ENCODE assay signal across 8 mouse cellular contexts in genomic region chrX:20961477-20962378, GRCm38 (mm10). TPM values are rescaled to one million over a fixed set of nuclear protein-coding genes. Genes with fewer than 3 reads are reported as not detected.
A peak's percentile ranks its signal among the peaks of the same experiment; 100 is the strongest.
DNase-seq lines count a peak whose midpoint lies in the region; ATAC-seq and TF ChIP-seq lines count a peak whose summit lies in the region.

Uxt (minus strand) TSS chrX:20962017.

- peak; percentile 57 for TF ChIP-seq CTCF in liver, embryonic 14.5 days (IDR thresholded peaks at IDR 0.05; ENCODE audit: low read depth)
- TF ChIP-seq CTCF in stomach, postnatal 0 days (IDR thresholded peaks at IDR 0.05; ENCODE audit: low read depth): peak; percentile 56

- H3K36me3 ChIP-seq in heart, embryonic 14.5 days (ENCODE audit: control insufficient read depth, insufficient read depth, low read length): peaks cover 8% of the 10 kb centered on the region; the same call in 1 of the 2 replicates
- H3K36me3 ChIP-seq in liver, embryonic 14.5 days (replicated peaks; ENCODE audit: control insufficient read depth, insufficient read depth, low read depth): no peaks in the 10 kb centered on the region
- no peaks in the 10 kb centered on the region for H3K36me3 ChIP-seq in neural tube, embryonic 11.5 days (ENCODE audit: control insufficient read depth, insufficient read depth, low read length)
- H3K36me3 ChIP-seq in stomach, postnatal 0 days (ENCODE audit: control insufficient read depth, insufficient read depth, low read length): no peaks in the 10 kb centered on the region

- H3K9ac ChIP-seq in heart, embryonic 14.5 days (ENCODE audit: low read length): peak within 1 kb of the TSS; percentile 69
- peak within 1 kb of the TSS; percentile 68 for H3K9ac ChIP-seq in liver, embryonic 14.5 days (replicated peaks)
- H3K9ac ChIP-seq in neural tube, embryonic 11.5 days (ENCODE audit: low read length): peak within 1 kb of the TSS; percentile 39
- H3K9ac ChIP-seq in stomach, postnatal 0 days (ENCODE audit: low read length): peak within 1 kb of the TSS; percentile 54

- H3K27me3 ChIP-seq in heart, embryonic 14.5 days (ENCODE audit: control insufficient read depth, insufficient read depth, low read length): no peaks in the 10 kb centered on the region
- H3K27me3 ChIP-seq in liver, embryonic 14.5 days (ENCODE audit: control insufficient read depth, insufficient read depth, low read length): no peaks in the 10 kb centered on the region
- H3K27me3 ChIP-seq in neural tube, embryonic 11.5 days (ENCODE audit: control insufficient read depth, insufficient read depth, low read length): no peaks in the 10 kb centered on the region
- H3K27me3 ChIP-seq in stomach, postnatal 0 days (ENCODE audit: control insufficient read depth, insufficient read depth, low read length): no peaks in the 10 kb centered on the region

- no peaks in the 10 kb centered on the region for H3K4me1 ChIP-seq in brown adipose tissue, adult 24 weeks (ENCODE audit: control insufficient read depth, insufficient read depth, insufficient read length, low read length)
- H3K4me1 ChIP-seq in heart, embryonic 14.5 days (ENCODE audit: control insufficient read depth in 2 of 2, insufficient read depth in 2 of 2, low read length in 2 of 2): no peaks in the 10 kb centered on the region
- peaks cover 0 to 2% of the 10 kb centered on the region in 2 experiments; a peak in 2 of 4 replicates for H3K4me1 ChIP-seq in liver, embryonic 14.5 days (replicated peaks; ENCODE audit: control insufficient read depth in 2 of 2, insufficient read depth in 2 of 2, low read length in 1 of 2)
- H3K4me1 ChIP-seq in neural tube, embryonic 11.5 days (ENCODE audit: control insufficient read depth, insufficient read depth, low read length): no peaks in the 10 kb centered on the region
- H3K4me1 ChIP-seq in stomach, postnatal 0 days (replicated peaks; ENCODE audit: control insufficient read depth, insufficient read depth): no peaks in the 10 kb centered on the region

- peak within 1 kb of the TSS; percentile 65 for H3K4me2 ChIP-seq in heart, embryonic 14.5 days (ENCODE audit: low read length)
- peak within 1 kb of the TSS; percentile 71 for H3K4me2 ChIP-seq in liver, embryonic 14.5 days (ENCODE audit: low read depth)
- H3K4me2 ChIP-seq in neural tube, embryonic 11.5 days (ENCODE audit: low read depth): peak within 1 kb of the TSS; percentile 37
- peak within 1 kb of the TSS; percentile 32 for H3K4me2 ChIP-seq in stomach, postnatal 0 days (replicated peaks; ENCODE audit: low read depth)

- peak; percentile 94 for ATAC-seq in heart, embryonic 14.5 days (ENCODE audit: insufficient number of reproducible peaks, insufficient read depth, low FRiP score, low read depth)
- ATAC-seq in liver, embryonic 14.5 days (ENCODE audit: insufficient read depth): peak; percentile 93
- peak; percentile 98 for ATAC-seq in neural tube, embryonic 11.5 days (ENCODE audit: insufficient read depth, low FRiP score, low TSS enrichment)
- peak; percentile 96 for ATAC-seq in stomach, postnatal 0 days (ENCODE audit: low FRiP score, low TSS enrichment)

- peak; percentile 91 for DNase-seq in CD4-positive, CD25-positive, alpha-beta regulatory T cell, adult 2 months (ENCODE audit: low read depth, low spot score)
- peak; percentile 75 for DNase-seq in fibroblast of lung, adult 2 months (ENCODE audit: low read depth)
- DNase-seq in kidney, postnatal 25 days: peak; percentile 90 to 93
- peak; percentile 79 to 82 (median 81) for DNase-seq in liver, embryonic 14.5 days (ENCODE audit: low read depth in 3 of 3, low spot score in 3 of 3)
- peak; percentile 88 for DNase-seq in neural tube, embryonic 11.5 days (ENCODE audit: low spot score)
- peak; percentile 89 for DNase-seq in stomach, postnatal 0 days (ENCODE audit: low spot score)

- H3K4me3 ChIP-seq in brown adipose tissue, adult 24 weeks (ENCODE audit: insufficient read depth, low read depth, low read length): peak within 1 kb of the TSS; percentile 84
- peak within 1 kb of the TSS; percentile 51 to 76 for H3K4me3 ChIP-seq in heart, embryonic 14.5 days (ENCODE audit: control insufficient read depth in 1 of 2, insufficient read depth in 1 of 2, low read depth in 1 of 2, low read length in 2 of 2)
- H3K4me3 ChIP-seq in liver, embryonic 14.5 days (ENCODE audit: insufficient read depth in 1 of 2, low read depth in 2 of 2, low read length in 2 of 2): peak within 1 kb of the TSS; percentile 62 to 92
- peak within 1 kb of the TSS; percentile 42 for H3K4me3 ChIP-seq in neural tube, embryonic 11.5 days (ENCODE audit: low read depth, low read length)
- peak within 1 kb of the TSS; percentile 48 for H3K4me3 ChIP-seq in stomach, postnatal 0 days (ENCODE audit: low read depth, low read length)

- no peak for TF ChIP-seq EP300 in liver, embryonic 14.5 days (IDR thresholded peaks at IDR 0.05; ENCODE audit: low read depth)
- TF ChIP-seq EP300 in stomach, postnatal 0 days (optimal IDR thresholded peaks at IDR 0.05): no peak

- H3K27ac ChIP-seq in brown adipose tissue, adult 24 weeks (replicated peaks; ENCODE audit: low read depth, low read length): peak within 1 kb of the TSS; percentile 89
- peak within 1 kb of the TSS; percentile 86 to 87 for H3K27ac ChIP-seq in heart, embryonic 14.5 days (replicated peaks in 1 of 2; ENCODE audit: control insufficient read depth in 1 of 2, insufficient read depth in 1 of 2, low read depth in 2 of 2, low read length in 2 of 2)
- H3K27ac ChIP-seq in liver, embryonic 14.5 days: peak within 1 kb of the TSS; percentile 83
- no peak within 1 kb of the TSS for H3K27ac ChIP-seq in neural tube, embryonic 11.5 days (ENCODE audit: low read depth, low read length)
- peak within 1 kb of the TSS; percentile 81 for H3K27ac ChIP-seq in stomach, postnatal 0 days (replicated peaks)

- WGBS in heart, embryonic 14.5 days: 19% methylated on average over 57 of the region's 57 CpGs
- 10% methylated on average over 57 of the region's 57 CpGs for WGBS in liver, embryonic 14.5 days (ENCODE audit: insufficient replicate concordance)
- WGBS in neural tube, embryonic 11.5 days: 18% methylated on average over 57 of the region's 57 CpGs
- 16% methylated on average over 57 of the region's 57 CpGs for WGBS in stomach, postnatal 0 days

- H3K9me3 ChIP-seq in heart, embryonic 14.5 days (ENCODE audit: control insufficient read depth, low read length): no peaks in the 10 kb centered on the region
- H3K9me3 ChIP-seq in liver, embryonic 14.5 days (ENCODE audit: control insufficient read depth, low read length): no peaks in the 10 kb centered on the region
- H3K9me3 ChIP-seq in neural tube, embryonic 11.5 days (ENCODE audit: control insufficient read depth, low read length): no peaks in the 10 kb centered on the region
- no peaks in the 10 kb centered on the region for H3K9me3 ChIP-seq in stomach, postnatal 0 days (ENCODE audit: control insufficient read depth, low read length)

RNA-seq across cellular contexts. Expression of gene Uxt, which starts in this region (rescaled TPM):
- polyA plus RNA-seq in brown adipose tissue, adult 24 weeks (2012; ENCODE audit: insufficient read depth, insufficient read length, missing spikeins): 103 and 122 TPM in 2 replicates
- polyA plus RNA-seq in heart, embryonic 14.5 days (2014; fragmentation: Nextera tagmentation; extraction: Ambion mirVana): 51.1 and 52.6 TPM in 2 replicates
- polyA plus RNA-seq in liver, embryonic 14.5 days (2012; rRNA removed): 12.3 and 13.9 TPM in 2 replicates
- polyA plus RNA-seq in liver, embryonic 14.5 days (2014; fragmentation: Nextera tagmentation; extraction: Ambion mirVana): 46.6 and 46.7 TPM in 2 replicates
- polyA plus RNA-seq in neural tube, embryonic 11.5 days (2014; fragmentation: Nextera tagmentation; extraction: Ambion mirVana): 50.2 and 52.8 TPM in 2 replicates
- 57.0 and 62.9 TPM in 2 replicates for polyA plus RNA-seq in stomach, postnatal 0 days (2015; fragmentation: Nextera tagmentation; extraction: Ambion mirVana)
